Mouse (Mus musculus) neutrophil, adult 5-6 weeks (primary cell): Measurements from ENCODE around the gene Creg1. TPM values are rescaled to one million over a fixed set of nuclear protein-coding genes. Genes with fewer than 3 reads are reported as not detected.

Experiments
- ATAC-seq: fragments of 151-379, 151-347 bp; 2 replicates; pipeline ENCODE4 v1.8.0; 2017; ENCODE audit warnings: mild to moderate bottlenecking, moderate TSS enrichment; ENCODE audit not compliant: insufficient number of reproducible peaks, poor library complexity, low FRiP score, severe bottlenecking; ENCODE audit errors: extremely low read depth
- total RNA-seq: library from RNA; stranded (forward); fragments of 200-1000 nt; gene quantifications from 2 replicates; pipeline ENCODE4 v1.2.3, GENCODE M21; 2017

The Creg1 gene
- total RNA-seq = 78.8 and 92.3 TPM in 2 replicates

DNA sequence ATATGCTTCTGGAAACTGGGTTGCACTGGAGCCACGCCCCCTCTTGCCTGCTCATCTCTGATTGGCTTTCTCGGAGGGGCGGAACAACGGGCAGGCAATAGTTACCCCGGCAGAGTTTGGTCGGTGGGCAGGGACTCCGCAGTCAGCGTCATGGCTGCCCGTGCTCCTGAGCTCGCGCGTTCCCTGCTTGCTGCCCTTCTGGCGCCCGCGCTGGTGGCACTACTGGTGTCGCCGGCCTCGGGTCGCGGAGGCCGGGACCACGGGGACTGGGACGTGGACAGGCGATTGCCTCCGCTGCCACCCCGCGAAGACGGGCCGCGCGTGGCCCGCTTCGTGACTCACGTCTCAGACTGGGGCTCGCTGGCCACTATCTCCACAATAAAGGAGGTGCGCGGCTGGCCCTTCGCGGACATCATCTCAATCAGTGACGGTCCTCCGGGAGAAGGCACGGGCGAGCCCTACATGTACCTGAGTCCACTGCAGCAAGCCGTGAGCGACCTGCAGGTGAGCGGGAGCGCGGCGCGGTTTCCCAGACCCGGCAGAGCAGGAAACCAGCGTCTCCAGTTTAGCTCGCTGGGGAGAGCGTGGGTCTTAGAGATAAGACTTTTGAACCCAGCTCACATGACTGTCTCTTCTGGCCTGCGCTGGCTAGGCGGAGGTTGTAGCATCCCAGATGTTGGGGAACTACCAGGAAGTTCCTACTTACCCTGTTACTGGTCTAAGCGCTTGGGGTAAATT, at the start of gene Creg1:
TSS of gene Creg1 (plus strand) at position 112 of the 738 bp plus-strand sequence.
- ATAC-seq = peak; percentile 97

DNA sequence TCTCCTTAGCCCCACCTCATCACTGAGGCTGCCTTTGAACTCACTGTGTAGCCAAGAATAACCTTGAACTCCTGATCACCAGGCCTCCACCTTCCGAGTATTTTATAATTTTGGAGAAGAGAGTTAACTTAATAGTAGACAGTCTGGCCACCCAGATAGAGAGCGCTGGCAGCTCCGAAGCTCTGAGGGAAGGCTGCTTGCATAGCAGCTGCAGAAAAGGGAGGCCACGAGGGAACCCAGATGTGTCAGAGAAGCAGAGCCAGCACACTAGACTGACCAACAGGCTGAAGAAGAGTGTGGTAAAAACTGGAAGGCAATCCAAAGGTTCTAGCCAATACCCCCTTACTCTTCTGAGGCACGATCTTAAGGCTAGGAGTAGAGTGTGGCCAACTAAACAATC, 49.7 kb upstream of the Creg1 start:
- no peak for ATAC-seq

DNA sequence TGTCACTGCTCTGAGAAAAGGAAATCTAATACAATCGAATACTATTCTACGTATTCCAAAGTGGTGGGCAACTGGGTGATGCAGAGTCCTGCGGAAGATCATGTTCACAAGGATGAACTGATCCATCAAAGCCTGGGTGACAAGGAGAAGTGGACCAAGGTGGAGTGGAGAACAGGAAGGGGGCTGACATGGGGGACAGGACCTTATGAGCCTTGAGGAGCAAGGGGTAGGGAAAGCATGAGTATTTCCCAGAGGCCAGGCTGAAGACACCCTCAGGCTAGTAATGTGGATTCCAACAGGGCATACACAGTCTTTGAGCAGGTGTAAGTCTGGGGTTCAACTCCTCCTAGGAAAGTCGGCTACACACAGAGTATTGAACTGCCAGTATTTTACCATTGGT, 47.1 kb upstream of the Creg1 start:
- no peak for ATAC-seq

DNA sequence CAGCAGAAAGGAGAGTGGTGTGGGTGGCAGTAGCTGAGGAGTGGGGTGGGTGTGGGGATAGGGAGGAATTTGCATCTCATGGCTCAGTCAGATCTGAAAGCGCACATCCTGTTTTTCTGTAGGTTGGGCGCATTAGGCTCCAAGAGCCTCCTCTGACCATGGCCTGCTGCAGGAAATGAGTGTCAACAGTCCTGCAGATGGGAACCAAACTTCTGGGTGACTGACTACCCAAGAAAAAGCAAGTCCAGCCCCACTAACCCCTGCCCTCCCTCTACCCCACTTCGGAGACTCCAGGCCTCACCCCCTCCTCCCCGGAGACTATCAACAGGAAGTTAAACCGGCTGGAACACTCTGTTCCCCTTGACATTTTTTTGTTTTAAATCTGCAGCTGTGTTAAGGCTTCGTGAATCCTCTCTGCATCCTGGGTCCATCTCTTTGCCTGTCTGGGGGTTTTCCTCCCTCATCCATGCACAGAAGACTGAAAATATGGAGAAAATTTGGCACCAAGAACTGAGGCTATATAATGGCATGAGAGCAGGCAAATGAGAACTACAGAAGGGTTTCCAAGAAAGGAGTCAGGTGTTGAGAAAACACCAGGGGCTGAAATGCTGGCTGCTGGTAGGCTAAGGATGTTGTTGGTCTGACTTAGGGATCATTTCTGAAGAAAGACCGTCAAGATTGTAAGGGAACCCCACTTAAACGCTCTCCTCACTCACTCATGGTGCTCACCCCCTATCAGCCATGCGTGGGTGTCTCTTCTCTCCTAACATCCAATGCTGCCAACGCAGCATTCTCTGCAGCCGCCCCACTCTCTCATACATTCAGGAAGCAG, 45.6 kb upstream of the Creg1 start:
- ATAC-seq = peak; percentile 71

DNA sequence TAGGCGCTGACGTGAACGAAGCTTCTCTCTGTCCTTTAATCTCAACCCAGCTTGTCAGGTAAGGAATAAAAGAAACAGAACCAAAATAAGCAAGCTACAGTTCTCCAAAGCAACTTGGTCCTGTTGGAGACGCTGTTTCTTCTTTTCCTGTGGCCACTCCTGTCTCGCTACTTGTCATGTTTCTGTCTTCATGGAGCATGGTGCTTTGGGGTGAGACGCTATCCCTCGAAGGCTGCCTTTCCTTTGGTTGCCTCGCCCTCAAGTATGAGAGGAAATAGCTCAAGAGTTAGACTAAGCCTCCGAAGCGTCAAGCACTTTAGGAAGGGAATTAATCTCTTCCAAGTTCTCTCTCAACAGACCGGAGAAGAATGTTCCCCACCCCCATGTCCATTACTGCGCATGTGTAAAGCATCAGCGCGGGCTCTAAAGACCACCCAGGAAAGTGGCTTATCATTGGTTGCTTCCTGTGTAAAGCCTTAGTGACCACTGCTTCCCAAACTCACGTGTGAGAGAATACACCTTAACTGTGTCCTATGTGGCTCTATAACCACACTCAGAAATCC, 44.9 kb upstream of the Creg1 start:
- ATAC-seq = no peak

DNA sequence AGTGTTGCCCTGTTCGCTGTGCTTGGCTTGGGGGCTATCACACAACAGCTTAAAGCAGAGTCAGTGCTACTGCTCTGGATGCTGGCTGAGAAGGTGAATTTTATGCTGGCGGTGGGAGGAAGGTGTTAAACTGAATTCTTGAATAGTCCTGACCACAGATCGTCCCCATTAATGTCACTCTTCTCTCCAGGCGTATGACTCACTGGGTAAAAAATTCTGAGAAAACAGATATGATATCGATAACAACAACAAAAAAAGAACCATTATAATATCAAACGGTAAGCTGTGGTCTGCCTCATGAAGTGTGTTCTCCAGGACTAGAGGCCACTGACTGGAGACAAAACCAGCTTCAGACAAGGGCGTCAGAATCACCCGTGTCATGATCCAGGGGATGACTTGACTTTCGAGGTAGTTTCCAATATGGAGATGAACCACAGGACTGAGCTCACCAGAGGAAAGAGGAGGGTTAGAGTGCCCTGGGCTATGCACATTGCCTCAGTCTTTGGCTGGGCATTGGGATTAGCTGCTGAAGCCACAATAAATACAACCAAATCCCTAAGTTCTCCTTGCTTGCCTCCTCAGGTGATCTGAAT, 40.9 kb upstream of the Creg1 start:
- no peak for ATAC-seq

DNA sequence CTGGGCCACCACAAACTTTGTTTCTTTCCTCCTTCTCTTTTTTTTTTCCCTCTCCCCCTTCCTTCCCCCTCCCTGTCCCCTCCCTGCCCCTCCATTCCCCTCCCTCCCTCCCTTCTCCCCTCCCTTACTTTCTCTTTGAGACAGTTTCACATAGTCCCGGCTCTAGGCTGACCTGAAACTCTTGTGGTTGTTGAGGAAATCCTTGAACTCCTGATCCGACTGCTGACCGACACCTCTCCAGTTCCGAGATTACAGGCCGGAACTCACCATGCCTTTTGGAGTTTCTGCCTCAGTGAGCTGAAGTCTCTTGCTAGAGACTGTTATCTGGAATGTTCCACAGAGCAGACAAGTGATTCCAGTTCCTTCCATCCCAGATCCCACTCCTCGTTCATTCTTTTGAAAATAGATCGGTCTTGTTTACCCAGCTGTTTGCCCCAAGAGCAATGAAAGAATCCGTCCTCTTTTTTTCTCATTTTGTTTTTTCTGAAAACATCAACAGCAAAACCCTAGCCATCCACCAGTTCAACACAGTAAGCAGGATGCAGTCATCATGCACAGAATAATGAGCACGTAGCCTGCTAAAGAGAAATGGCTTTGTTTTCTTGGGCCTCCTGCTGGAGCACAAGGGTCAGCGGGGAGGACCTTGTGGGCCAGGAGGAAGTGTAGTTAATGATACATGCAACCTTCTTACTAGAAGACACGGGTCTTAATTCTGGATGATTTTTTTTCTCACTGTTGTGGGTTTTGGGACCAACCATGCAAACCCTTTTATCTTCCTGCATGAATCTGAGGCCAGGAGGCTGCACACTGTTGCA, 39.1 kb upstream of the Creg1 start:
- ATAC-seq = 0 out of 2 replicates have a peak, but pooled peaks have one; percentile 11

DNA sequence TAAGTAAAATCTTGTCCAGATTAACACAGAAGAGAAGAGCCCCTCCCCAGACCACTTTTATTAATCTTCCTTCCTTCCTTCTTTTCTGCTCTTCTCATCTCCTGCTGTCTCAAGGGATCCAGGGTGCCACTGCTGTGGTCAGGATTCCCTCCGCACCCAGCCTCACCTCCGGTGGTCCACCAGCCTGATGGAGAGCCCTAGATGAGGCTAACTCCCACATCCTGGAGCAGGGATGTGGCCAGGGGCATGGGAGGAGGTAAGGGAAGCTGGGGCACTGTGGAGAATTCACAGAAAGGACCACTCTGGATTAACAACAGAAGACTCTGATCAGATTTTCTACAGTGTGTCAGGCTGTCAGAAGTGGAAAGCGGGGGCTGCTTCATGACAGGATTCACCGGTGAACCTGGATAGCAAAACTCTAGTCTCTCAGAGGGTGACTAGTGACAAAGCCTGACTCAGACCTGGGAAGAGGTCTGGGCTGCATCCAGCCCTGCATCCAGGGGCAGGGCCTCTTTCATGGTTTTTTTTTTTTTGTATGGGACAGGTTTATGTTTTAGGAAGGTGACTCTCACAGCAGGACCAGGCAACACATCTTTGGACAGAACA, 38.4 kb upstream of the Creg1 start:
- no peak for ATAC-seq

DNA sequence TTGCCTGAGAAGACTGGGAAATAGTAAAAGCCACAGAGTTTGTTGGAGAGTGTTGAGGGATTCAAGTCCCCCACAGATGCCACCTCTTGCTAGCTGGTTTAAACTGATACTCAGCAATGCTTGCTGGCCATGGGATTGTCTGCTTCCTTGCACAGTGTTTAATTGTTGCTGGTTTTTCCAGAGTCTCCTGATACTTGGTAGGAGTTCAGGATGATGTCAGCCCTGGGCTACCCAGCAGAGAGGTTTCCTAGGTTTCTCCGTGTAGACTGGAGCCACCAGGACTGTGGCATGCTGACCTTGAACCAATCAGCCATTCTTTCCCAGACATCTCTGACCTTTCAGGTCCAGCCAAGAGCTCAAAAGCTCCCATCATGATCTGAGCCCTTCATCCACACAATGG, 36.6 kb upstream of the Creg1 start:
- ATAC-seq = no peak

DNA sequence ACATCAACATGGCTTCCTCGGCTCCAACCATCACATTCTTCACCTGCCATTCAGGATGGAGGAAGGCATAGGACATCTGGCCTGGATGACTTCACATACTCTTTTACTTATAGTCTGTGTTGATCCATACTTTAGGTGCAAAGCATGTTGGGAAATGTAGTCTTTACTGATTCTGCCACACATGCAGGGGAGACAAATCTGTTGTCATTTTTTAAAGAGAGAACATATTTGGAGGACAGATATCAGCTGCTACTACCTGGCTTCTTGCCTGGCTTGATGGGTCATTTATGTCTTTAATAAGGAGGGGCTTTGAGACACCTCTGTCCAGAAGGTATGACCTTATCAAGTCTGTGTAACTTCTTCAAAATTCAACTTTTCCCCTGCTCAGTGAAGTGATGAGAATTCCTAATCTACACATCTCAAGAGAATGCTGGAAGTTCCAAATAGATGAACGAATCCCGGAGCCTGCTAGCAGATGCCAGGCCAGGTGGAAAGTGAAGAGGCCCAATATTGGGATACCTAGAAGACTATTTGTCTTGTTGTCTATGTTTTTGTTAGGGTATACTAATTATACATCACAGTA, 35.4 kb upstream of the Creg1 start:
- ATAC-seq = no peak

DNA sequence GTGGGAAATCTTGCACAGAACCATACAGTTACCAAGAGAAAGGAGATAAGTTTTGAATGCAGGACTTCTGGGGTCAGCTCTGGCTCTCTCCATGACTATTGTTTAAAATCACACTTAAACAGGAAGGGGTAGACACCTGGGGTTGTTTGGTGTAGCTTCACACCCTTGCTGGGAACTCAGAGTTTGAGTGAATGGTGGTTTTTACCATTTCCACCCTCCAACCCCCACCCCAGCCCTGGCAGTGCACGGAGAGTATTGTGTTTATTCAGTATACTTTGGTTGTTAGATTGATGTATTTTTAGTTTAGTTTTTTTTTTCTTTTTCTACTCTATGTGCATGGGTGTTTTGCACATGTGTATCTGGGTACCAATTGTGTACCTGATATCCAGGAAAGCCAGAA, 33.4 kb upstream of the Creg1 start:
- no peak for ATAC-seq

DNA sequence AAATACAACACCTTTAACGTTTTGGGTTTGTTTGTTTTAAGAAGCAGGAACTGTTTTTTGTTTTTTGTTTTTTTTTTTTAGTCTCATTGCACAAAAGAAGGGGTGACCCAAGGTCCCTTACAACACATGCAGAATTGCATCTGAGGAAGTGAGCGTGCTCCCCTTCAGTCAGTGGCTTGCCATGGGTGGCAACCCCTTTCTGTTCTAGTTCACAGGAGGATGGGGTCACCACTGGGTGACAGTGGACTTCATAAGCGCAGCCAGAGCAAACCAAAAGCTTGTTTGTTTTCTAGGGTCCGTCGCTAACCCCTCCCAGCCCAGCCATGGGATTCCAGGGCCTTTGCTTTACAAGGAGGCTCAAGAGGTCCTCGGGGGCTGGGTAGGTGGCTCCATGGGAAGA, 32.0 kb upstream of the Creg1 start:
- ATAC-seq = no peak

DNA sequence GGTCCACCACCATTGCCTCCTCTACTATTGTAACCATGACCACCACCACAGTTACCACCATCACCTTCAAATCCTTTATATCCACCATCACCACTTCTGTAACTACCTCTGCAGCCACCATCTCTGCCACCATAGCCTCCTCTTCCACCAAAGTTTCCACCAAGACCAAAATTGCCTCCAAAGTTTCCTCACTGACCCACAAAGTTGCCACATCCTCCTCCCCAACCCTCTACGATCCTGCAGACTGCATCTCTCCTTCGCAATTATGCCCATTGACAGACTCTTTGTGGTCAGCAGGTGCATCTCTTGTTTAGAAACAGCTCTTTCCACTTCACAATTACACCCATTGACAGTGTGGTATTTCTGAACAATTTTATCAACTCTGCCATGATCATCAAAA, 28.7 kb upstream of the Creg1 start:
- ATAC-seq = no peak

DNA sequence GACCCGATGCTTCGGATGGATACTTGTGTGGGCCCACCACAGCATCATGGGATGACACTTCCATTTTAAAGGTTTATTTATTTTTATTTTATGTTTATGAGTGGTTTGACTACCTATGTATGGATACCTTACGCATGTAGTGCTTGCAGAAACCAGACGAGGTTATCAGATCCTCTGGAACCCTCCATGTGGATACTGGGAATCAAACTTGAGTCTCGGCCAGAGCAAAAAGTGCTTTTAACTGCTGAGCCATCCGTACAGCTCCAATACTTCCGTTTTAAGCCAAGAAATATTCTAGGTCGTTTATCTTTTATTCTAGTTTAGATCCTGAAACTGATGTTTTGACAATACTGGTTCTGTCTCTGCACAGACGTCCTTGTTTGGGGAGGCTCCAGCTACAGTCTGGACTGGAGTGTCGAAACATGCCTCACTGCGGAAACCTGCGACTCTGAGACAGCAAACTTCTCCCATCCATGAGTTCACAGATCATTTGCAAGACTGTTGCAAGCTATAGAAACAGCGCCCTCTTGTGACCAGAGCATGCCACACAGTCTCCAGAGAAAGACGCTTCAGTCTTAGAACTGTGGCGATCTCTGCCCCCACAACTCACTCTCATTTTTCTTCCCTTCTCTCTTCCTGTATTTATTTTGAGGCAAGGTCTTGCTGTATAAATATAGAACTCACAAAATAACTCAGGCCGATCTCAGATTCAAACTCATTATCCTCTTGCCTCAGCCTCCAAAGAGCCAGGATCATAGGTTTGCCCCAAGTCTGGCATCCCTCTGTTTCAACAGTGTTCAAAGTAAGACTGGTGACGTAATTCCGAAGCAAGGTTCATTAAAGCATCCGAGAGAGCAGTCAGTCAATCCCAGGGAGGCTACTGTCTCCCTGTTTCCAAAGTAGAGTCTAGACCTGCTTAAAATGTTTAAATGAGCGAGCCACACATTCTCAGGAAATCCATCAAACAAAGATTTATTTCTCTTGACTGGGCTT, 27.4 kb upstream of the Creg1 start:
- peak; percentile 96 for ATAC-seq

DNA sequence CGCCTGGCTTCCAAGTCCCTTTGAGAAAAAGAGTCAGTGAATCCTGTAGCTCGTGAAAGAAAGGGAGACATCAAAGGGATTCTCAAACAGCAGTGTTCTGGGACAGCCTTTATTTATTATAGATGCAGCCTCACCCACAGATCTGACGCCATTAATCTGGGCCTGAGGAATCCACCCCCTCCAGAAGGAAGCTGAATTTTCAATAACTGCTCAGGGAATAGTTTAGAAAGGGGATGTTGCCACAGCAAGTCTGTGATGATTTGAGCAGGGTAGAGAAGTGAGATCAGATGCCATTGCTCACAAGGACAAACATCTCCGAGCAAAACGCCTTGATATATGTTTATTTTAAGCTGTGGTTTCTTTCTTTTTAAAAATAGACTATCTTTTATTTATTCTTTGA, 26.1 kb upstream of the Creg1 start:
- no peak for ATAC-seq

DNA sequence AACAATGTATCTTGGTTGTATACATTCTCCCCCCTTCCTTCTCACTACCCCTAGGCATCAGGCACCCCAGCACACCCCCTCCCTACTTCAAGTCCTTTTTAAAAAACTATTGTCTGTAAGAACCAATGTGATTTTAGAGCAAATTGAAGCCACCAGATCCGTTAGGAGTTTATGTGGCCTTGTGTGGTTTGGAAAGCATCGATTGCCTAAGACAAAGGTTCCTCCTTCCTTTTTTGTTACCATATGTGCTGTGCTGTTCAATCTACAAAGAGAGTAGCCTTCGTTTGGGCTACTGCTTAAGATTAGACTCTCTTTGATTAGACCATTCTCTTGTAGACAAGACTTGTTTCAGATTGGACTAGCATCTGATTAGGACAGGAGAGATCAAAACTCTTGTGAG, 25.7 kb upstream of the Creg1 start:
- no peak for ATAC-seq

DNA sequence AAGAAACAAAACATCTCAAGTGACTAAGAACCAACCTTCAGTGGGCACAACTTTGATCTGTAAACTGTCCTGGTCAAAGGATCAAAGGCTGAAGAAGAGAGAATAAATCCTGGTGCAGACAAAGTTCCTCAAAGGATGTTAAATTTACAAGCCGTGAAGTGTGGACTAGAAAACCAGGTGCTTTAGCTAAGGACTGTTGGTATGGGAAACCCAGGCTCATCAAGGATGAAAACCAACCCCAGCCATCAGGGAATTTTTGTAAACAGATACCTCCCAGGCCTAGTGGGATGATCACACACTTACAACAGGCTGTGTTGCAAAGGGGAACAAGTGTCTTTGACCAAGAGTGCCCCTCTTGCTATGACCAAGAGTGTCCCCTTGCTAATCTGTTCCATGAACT, 24.6 kb upstream of the Creg1 start:
- ATAC-seq = no peak
